Mouse (Mus musculus) embryo, embryonic 9.5 days (tissue): ENCODE results near the gene Sart3.
A peak's percentile ranks its signal among the peaks of the same experiment; 100 is the strongest.
"Not testable (repeated sequence)": the region's sequence is repeated elsewhere in the genome, so short reads cannot be mapped to it uniquely, and the experiment has no call there.

ENCODE experiments used
- DNase-seq: peaks from one replicate; pipeline ENCODE4 v3.0.0-alpha.2; 2017; ENCODE audit errors: extremely low spot score

Gene Sart3

DNA sequence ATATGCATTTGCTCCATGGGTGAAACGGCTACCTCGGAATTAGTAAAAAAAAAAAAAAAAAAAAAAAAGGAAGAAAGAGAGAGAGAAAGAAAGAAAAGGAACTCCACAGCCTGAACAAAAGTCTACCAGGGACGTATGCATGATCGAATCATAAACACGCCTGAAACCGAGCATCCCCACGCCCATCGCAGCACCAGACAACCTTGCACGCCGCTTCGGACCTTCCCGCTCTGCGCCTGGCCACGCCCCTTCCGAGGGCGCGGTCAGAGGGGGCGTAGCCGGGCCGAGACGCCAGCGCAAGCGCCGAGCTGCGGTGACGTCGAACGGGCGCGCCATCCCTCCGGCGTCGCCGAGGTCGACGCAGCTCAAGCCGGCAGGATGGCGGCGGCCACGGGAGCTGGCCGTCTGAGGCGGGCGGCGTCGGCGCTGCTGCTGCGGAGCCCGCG lies at the start of gene Sart3, which contains the start of gene Iscu:
TSS of gene Sart3 (minus strand) at position 61 of the 446 bp plus-strand sequence.
TSS of gene Iscu (plus strand) at position 299 of the 446 bp plus-strand sequence.
- peak; percentile 94 for DNase-seq

DNA sequence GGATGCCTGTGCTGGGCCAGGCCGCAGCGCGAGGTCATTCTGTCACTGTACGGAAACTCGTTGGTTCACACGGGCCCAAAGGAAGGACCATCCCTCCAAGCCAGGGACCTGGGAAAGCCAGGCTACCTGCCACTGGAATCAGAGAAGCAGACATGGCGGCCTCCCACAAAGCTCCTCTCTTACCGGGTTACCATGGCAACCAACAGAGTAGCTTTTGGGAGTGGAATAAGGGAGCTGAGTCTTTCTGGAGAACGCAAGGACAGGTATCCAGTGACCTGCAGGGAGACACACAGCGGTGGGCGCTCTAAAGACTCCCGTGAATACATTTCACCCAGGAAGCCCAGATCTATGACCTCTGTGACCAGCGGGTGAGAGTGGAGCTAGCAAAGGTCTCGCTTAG lies 46.3 kb upstream of the Sart3 start:
- DNase-seq: no peak

DNA sequence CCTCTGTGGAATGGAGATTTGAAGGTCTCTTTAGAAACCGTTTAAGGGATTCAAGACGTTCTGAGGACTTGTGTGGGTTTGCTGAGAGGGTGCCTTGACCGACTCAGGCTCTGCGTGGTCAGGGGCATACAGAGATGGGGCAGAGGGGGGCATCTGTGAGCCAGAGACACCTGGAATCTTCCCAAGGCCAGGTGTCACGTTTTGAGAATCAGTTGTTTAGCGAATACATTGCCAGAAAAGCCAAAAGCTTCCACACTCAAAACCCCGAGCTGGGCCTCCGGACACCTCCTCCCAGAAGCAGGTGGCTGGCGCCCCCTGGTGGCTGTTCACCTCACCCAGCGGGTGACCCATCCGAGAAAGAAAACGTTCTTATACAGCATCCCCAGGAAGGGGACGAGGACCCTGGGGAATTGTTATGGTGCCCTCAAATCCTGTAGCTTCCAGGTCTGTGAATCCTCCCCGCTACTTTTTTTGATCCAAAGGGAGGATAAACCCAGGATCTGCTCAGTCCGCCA lies 43.4 kb upstream of the Sart3 start:
- peak; percentile 86 for DNase-seq

DNA sequence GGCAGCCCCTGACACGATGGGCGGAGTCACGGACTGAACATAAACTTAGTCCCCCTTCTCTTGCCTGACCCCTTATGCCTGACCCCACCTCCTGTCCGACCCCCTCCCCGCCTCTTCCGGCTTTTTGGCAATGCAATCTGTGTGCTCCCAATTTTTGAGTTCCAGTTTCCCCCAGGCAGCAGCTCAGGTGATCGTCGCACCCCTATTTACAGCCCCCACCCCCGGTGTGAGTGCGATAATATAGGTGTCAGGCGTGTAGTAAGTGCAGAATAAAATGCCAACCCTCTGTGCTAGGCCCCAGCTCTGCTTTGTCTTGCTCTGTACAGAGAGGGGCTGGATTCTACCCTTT lies 42.7 kb upstream of the Sart3 start:
- DNase-seq: no peak

DNA sequence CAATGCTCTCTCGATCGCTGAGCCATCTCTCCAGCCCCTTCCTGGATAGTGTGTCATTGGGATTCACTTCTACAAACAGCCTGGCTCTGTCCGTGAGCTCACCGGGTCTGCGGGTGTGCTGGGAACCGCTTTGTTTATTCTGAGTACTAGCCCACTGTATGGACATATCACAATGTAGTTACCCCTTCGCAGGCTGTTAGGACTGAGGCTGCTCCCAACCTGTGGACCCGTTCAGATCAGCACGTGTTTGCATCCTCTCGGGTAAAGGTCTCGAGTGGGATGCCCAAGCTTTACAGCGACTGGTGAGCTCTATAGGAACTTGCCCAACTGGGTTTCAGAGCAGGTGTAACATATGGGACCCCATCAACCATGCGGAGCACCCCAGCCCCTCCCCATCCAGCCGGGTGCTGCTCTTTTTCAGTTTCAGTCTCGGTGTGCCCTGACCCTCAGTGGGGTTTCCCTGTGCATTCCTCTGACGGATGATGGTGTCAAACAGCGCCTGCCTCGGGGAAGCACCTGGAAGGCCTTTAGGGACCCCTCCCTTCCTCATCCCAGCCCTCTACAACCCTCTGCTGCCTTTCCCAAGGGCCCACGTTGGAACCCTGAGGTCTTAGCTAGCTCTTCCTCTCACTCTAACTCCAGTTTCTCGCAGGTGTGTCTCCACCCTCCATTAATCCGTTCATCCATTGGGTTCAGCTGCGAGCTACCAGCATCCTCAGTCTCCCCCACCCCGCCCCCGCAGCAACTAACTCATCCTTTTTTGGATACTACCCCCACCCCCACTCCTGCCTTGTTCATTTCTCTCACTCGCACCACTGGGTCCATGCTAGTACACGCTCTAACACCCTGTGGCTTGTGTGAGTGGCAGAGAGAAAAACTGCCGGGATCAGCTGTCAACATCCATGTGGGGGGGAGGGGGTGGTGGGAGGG lies 42.1 kb upstream of the Sart3 start:
- DNase-seq: no peak

DNA sequence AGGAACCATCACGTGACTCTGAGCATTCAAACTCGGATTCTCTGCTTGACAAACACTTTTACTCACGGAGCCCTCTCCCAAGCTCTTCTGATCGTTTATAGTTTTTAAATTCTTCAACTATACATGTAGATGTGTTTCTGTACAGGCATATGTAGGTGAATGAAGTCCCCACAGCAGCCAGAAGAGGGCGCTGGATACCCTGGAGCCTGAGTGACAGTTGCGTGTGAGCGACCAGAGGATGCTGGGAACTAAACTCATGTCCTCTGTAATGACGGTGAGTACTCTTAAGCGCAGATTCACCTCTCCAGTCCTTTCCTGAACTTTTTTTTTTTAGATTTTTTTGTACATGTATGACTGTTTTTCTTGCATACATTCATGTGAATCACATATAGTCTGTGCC lies 41.3 kb upstream of the Sart3 start:
- DNase-seq: no peak

GRCm38 (mm10) chr5:113812638-113813037 lies 40.3 kb upstream of the Sart3 start:
- no peak for DNase-seq

GRCm38 (mm10) chr5:113811824-113812420 lies 39.6 kb upstream of the Sart3 start:
- not testable (repeated sequence) for DNase-seq

- no peak for DNase-seq
Measured at GRCm38 (mm10) chr5:113810111-113810510, 37.8 kb upstream of the Sart3 start.

DNA sequence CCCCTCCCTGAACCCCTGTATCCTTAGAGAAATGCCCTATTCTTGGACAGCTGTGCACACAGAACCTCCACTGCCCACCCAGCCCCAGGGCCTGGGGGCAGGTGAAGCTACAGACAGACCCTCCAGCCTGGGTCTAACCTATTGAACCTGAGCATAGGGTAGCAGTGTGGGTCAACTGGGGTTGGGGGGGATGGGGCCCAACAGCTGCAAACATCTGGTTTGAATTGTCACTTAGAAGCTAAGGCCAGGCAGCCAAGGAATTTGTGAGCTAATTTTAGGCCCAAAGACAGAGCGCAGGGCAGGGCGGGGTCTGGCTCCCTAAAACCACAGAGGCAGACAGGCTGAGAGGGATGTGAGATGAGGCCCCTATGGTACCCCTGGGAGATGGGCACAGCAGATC lies 35.9 kb upstream of the Sart3 start:
- peak; percentile 57 for DNase-seq

DNA sequence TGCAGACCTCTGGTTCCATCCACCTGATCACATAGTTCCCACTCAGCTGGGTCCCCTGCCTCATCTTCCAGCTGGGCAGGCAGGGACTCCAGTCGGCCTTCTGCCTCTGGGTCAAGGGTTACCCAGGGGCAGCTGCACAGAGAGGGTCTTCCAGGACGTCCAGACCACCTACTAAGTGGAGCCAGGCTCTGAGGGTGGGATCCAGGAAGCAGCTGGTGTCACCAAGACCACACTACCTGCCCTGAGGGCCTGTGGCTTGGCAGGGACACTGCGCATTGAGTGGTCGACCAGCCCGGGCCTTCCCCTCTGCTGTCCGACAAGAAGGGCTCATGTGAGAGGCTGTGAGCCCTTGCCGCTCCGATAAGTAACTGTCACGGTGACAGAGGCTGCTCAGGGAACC lies 35.4 kb upstream of the Sart3 start:
- peak; percentile 28 for DNase-seq

DNA sequence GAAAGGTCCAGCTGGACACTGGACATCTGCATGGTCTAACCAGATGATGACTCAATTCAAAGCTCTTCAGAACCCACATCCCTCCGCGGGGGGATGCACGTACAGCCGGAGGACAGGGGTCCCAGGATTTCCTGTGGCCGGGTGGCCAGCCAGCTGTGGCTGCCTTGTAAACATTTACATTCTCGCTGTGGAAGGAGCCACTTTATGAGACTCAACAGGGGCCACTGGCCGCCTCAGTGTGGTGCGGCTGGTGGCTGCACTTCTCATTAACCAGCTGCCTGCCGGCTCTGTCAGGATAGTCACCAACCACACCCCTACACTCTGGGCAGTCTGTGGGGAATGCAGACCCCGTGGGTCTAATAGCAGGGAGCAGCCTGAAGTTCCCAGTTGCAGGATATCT lies 34.1 kb upstream of the Sart3 start:
- DNase-seq: no peak

DNA sequence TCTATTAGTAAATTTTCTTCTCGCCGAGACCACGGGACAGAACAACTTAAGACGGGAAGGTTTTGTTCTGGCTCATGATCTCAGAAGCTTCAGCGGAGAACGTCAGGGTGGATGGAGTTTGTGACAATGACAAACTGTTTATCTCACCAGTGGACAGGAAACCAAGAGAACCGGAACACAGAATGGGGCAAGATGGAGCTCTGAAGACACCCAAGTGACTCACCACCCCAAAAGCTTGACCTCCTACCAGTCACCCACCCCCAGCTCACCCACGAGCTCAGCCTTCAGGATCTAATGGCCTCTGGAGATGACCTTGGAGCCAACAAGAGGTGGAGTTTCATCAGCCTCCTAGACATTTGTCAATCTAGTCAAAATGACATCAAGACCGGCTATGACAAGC lies 33.0 kb upstream of the Sart3 start:
- no peak for DNase-seq

- DNase-seq: no peak
Measured at GRCm38 (mm10) chr5:113804395-113804966, 32.2 kb upstream of the Sart3 start.

- DNase-seq: peak; percentile 82
Measured at GRCm38 (mm10) chr5:113800280-113800679, 28.0 kb upstream of the Sart3 start, which contains the start of gene Tmem119. Tmem119 (minus strand) TSS chr5:113800516.

DNA sequence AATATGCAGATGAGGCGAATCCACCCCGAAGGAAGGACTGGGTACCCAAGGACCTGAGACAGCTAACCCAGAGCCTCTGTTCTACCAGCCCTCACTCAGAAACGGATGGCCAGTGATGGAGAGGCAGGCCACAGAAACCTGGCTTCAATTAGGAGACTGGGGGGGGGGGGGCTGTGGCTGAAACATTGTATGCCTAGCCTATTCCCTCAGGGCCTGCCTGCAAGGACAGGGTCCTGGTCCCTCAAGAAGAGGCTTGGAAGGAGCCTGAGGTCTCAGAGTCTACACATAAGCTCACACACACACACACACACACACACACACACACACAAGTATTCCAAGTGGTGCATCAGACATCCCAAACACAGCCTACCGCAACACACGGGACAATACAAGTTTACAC lies 27.4 kb upstream of the Sart3 start:
- peak; percentile 48 for DNase-seq

GRCm38 (mm10) chr5:113798525-113798924 lies 26.2 kb upstream of the Sart3 start:
- no peak for DNase-seq

DNA sequence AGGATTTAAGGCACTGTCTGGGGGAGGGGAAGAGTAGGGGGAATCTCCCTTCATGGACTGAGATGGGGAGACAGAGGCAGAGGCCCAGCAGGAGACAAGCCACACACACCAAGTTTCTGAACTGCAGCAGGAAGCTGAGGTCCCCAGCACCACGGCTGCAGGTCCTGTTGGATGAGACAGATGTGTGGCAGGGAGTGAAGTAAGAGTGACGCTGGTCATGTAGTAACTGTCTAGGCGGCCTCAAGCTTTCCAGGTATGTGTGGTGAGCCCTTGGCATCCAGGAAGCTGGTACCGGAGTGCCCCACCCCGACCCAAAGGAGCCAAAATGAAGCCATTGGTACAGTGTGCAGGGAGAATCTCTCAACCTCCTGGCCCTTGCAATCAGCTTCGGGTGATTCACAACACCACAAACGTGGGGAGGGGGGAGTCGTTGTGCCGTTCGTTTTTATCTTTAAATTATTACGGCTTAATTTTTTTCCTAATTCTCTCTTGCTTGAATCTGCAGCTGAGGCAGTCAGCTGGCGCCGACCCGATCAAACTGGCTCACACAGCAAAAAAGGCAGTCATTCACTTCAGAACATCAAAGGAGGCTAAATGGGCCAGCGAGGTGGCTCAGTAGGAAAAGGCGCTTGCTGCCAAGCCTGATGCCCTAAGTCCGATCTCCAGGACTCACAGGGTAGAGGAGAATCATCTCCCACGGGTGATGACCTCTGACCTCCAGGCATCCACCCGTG lies 25.0 kb upstream of the Sart3 start:
- DNase-seq: no peak

DNA sequence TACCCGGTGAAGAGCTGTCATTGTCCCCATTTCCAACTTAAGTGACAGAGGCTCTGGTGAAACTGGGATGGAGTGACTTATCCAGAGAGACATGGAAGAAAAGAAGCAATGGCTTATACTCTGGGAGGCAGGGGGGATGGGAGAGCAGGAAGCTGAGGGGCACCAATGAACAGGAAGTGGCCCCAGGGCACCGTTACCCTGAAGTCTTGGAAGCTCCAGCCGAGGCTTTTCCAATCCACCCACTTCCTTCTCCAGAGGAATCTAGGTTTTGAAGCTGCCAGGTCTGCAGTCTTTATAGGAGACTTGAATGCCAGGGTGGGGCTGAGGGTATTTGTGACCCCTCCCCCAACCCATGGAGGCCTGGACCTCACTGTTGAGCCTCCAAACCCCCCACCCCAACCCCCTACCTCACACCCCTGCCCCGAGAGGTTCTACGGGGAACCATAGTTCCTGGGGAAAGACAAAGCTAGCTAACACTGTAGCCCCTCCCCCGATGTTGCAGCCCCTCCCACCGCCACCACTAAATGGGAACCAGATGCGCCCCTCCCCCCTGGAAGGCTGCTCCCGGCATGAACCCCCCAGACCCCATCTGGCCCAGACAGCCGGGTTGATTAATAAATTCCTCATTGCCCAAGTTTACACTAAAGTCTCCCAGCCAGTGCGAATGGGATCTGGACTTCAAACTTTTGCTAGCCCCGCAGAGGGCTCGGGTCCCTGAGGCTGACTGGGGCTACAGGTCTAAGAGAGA lies 24.3 kb upstream of the Sart3 start:
- DNase-seq: peak; percentile 85

GRCm38 (mm10) chr5:113791197-113792095 lies 19.1 kb upstream of the Sart3 start:
- DNase-seq: no peak
